Mouse (Mus musculus): ENCODE measurements around the gene Lrp5. TPM values are rescaled to one million over a fixed set of nuclear protein-coding genes. Genes with fewer than 3 reads are reported as not detected.

The Lrp5 gene
- polyA plus RNA-seq, 1 experiment from 2014 or later = 11.3 TPM

GRCm38 (mm10) chr19:3702460-3702859, 16.1 kb upstream of the Lrp5 start:
- ATAC-seq (ENCODE audit: insufficient number of reproducible peaks, insufficient read depth, low FRiP score, low read depth) = no peak
- Histone ChIP-seq H3K4me3 (ENCODE audit: low read depth, low read length) (no peak overlapping the region), H3K36me3 (ENCODE audit: control insufficient read depth, insufficient read depth, low read length) (no peaks in the 10 kb centered on the region), H3K4me1 (ENCODE audit: control insufficient read depth, insufficient read depth, low read length) (peaks cover under 1% of the 10 kb centered on the region; the same call in 1 of the 2 replicates), H3K27ac (ENCODE audit: low read length) (no peak overlapping the region), H3K9me3 (ENCODE audit: control insufficient read depth, low read depth, low read length) (no peaks in the 10 kb centered on the region), H3K9ac (replicated peaks; ENCODE audit: low read depth, low read length) (no peak overlapping the region), H3K27me3 (ENCODE audit: control insufficient read depth, insufficient read depth, low read length) (no peaks in the 10 kb centered on the region), H3K4me2 (replicated peaks; ENCODE audit: low read depth, low read length) (no peak overlapping the region)
- 92% methylated on average over 4 of the region's 4 CpGs for WGBS

GRCm38 (mm10) chr19:3699508-3700438, 13.4 kb upstream of the Lrp5 start:
- WGBS = 39% methylated on average over 6 of the region's 6 CpGs
- Histone ChIP-seq H3K27ac (ENCODE audit: low read length) (no peak overlapping the region), H3K36me3 (ENCODE audit: control insufficient read depth, insufficient read depth, low read length) (no peaks in the 10 kb centered on the region), H3K27me3 (ENCODE audit: control insufficient read depth, insufficient read depth, low read length) (no peaks in the 10 kb centered on the region), H3K9ac (replicated peaks; ENCODE audit: low read depth, low read length) (no peak overlapping the region), H3K9me3 (ENCODE audit: control insufficient read depth, low read depth, low read length) (no peaks in the 10 kb centered on the region), H3K4me2 (replicated peaks; ENCODE audit: low read depth, low read length) (no peak overlapping the region), H3K4me1 (ENCODE audit: control insufficient read depth, insufficient read depth, low read length) (no peaks in the 10 kb centered on the region), H3K4me3 (ENCODE audit: low read depth, low read length) (no peak overlapping the region)
- peak; percentile 63; the same call in 1 of the 2 replicates for ATAC-seq (ENCODE audit: insufficient number of reproducible peaks, insufficient read depth, low FRiP score, low read depth)

- no peaks in the 10 kb centered on the region for H3K4me1 ChIP-seq (ENCODE audit: control insufficient read depth, insufficient read depth, low read length)
- no peak overlapping the region for H3K27ac ChIP-seq (ENCODE audit: low read length)
- H3K9ac ChIP-seq (replicated peaks; ENCODE audit: low read depth, low read length) = no peak overlapping the region
- H3K9me3 ChIP-seq (ENCODE audit: control insufficient read depth, low read depth, low read length) = no peaks in the 10 kb centered on the region
- whole genome bisulfite sequencing = 74% methylated on average over 7 of the region's 7 CpGs
- ATAC-seq (ENCODE audit: insufficient number of reproducible peaks, insufficient read depth, low FRiP score, low read depth) = no peak
- H3K36me3 ChIP-seq (ENCODE audit: control insufficient read depth, insufficient read depth, low read length) = no peaks in the 10 kb centered on the region
- no peaks in the 10 kb centered on the region for H3K27me3 ChIP-seq (ENCODE audit: control insufficient read depth, insufficient read depth, low read length)
- H3K4me3 ChIP-seq (ENCODE audit: low read depth, low read length) = no peak overlapping the region
- no peak overlapping the region for H3K4me2 ChIP-seq (replicated peaks; ENCODE audit: low read depth, low read length)
Measured at GRCm38 (mm10) chr19:3698035-3698434, 11.7 kb upstream of the Lrp5 start.

GRCm38 (mm10) chr19:3695976-3696375, 9.6 kb upstream of the Lrp5 start:
- WGBS = 89% methylated on average over 8 of the region's 8 CpGs

GRCm38 (mm10) chr19:3695471-3695870, 9.1 kb upstream of the Lrp5 start:
- Histone ChIP-seq H3K4me2 (replicated peaks; ENCODE audit: low read depth, low read length) (no peak overlapping the region), H3K9ac (replicated peaks; ENCODE audit: low read depth, low read length) (no peak overlapping the region), H3K9me3 (ENCODE audit: control insufficient read depth, low read depth, low read length) (no peaks in the 10 kb centered on the region), H3K36me3 (ENCODE audit: control insufficient read depth, insufficient read depth, low read length) (no peaks in the 10 kb centered on the region), H3K27ac (ENCODE audit: low read length) (no peak overlapping the region), H3K4me3 (ENCODE audit: low read depth, low read length) (no peak overlapping the region), H3K27me3 (ENCODE audit: control insufficient read depth, insufficient read depth, low read length) (no peaks in the 10 kb centered on the region), H3K4me1 (ENCODE audit: control insufficient read depth, insufficient read depth, low read length) (no peaks in the 10 kb centered on the region)
- ATAC-seq (ENCODE audit: insufficient number of reproducible peaks, insufficient read depth, low FRiP score, low read depth) = no peak
- WGBS = 81% methylated on average over 4 of the region's 4 CpGs

More at GRCm38 (mm10) chr19:3695976-3696375, 9.6 kb upstream of the Lrp5 start:
- Histone ChIP-seq H3K27me3 (ENCODE audit: control insufficient read depth, insufficient read depth, low read length) (no peaks in the 10 kb centered on the region), H3K27ac (ENCODE audit: low read length) (no peak overlapping the region), H3K36me3 (ENCODE audit: control insufficient read depth, insufficient read depth, low read length) (no peaks in the 10 kb centered on the region), H3K4me2 (replicated peaks; ENCODE audit: low read depth, low read length) (no peak overlapping the region), H3K4me1 (ENCODE audit: control insufficient read depth, insufficient read depth, low read length) (no peaks in the 10 kb centered on the region), H3K4me3 (ENCODE audit: low read depth, low read length) (no peak overlapping the region), H3K9ac (replicated peaks; ENCODE audit: low read depth, low read length) (no peak overlapping the region), H3K9me3 (ENCODE audit: control insufficient read depth, low read depth, low read length) (no peaks in the 10 kb centered on the region)
- ATAC-seq (ENCODE audit: insufficient number of reproducible peaks, insufficient read depth, low FRiP score, low read depth) = no peak

- H3K4me3 ChIP-seq (ENCODE audit: low read depth, low read length) = no peak overlapping the region
- 80% methylated on average over 3 of the region's 3 CpGs for WGBS
- H3K9ac ChIP-seq (replicated peaks; ENCODE audit: low read depth, low read length) = no peak overlapping the region
- no peaks in the 10 kb centered on the region for H3K9me3 ChIP-seq (ENCODE audit: control insufficient read depth, low read depth, low read length)
- no peak overlapping the region for H3K27ac ChIP-seq (ENCODE audit: low read length)
- H3K36me3 ChIP-seq (ENCODE audit: control insufficient read depth, insufficient read depth, low read length) = no peaks in the 10 kb centered on the region
- ATAC-seq (ENCODE audit: insufficient number of reproducible peaks, insufficient read depth, low FRiP score, low read depth) = no peak
- H3K4me1 ChIP-seq (ENCODE audit: control insufficient read depth, insufficient read depth, low read length) = no peaks in the 10 kb centered on the region
- H3K27me3 ChIP-seq (ENCODE audit: control insufficient read depth, insufficient read depth, low read length) = no peaks in the 10 kb centered on the region
- no peak overlapping the region for H3K4me2 ChIP-seq (replicated peaks; ENCODE audit: low read depth, low read length)
Measured at GRCm38 (mm10) chr19:3695006-3695405, 8.6 kb upstream of the Lrp5 start.

GRCm38 (mm10) chr19:3694476-3694875, 8.1 kb upstream of the Lrp5 start:
- no peak overlapping the region for H3K4me2 ChIP-seq (replicated peaks; ENCODE audit: low read depth, low read length)

GRCm38 (mm10) chr19:3692414-3693145, 6.2 kb upstream of the Lrp5 start:
- no peak overlapping the region for H3K27ac ChIP-seq (ENCODE audit: low read length)

More at GRCm38 (mm10) chr19:3694476-3694875, 8.1 kb upstream of the Lrp5 start:
- ATAC-seq (ENCODE audit: insufficient number of reproducible peaks, insufficient read depth, low FRiP score, low read depth) = no peak
- WGBS = 59% methylated on average over 2 of the region's 2 CpGs
- Histone ChIP-seq H3K36me3 (ENCODE audit: control insufficient read depth, insufficient read depth, low read length) (no peaks in the 10 kb centered on the region), H3K9ac (replicated peaks; ENCODE audit: low read depth, low read length) (no peak overlapping the region), H3K4me3 (ENCODE audit: low read depth, low read length) (no peak overlapping the region), H3K4me1 (ENCODE audit: control insufficient read depth, insufficient read depth, low read length) (no peaks in the 10 kb centered on the region), H3K27ac (ENCODE audit: low read length) (no peak overlapping the region), H3K27me3 (ENCODE audit: control insufficient read depth, insufficient read depth, low read length) (no peaks in the 10 kb centered on the region), H3K9me3 (ENCODE audit: control insufficient read depth, low read depth, low read length) (no peaks in the 10 kb centered on the region)

More at GRCm38 (mm10) chr19:3692414-3693145, 6.2 kb upstream of the Lrp5 start:
- ATAC-seq (ENCODE audit: insufficient number of reproducible peaks, insufficient read depth, low FRiP score, low read depth) = no peak
- Histone ChIP-seq H3K9ac (replicated peaks; ENCODE audit: low read depth, low read length) (no peak overlapping the region), H3K4me2 (replicated peaks; ENCODE audit: low read depth, low read length) (no peak overlapping the region), H3K36me3 (ENCODE audit: control insufficient read depth, insufficient read depth, low read length) (no peaks in the 10 kb centered on the region), H3K4me3 (ENCODE audit: low read depth, low read length) (no peak overlapping the region), H3K9me3 (ENCODE audit: control insufficient read depth, low read depth, low read length) (no peaks in the 10 kb centered on the region), H3K27me3 (ENCODE audit: control insufficient read depth, insufficient read depth, low read length) (no peaks in the 10 kb centered on the region), H3K4me1 (ENCODE audit: control insufficient read depth, insufficient read depth, low read length) (peaks cover 6% of the 10 kb centered on the region; the same call in 1 of the 2 replicates)
- WGBS = 49% methylated on average over 6 of the region's 6 CpGs
